Mouse (Mus musculus): Measurements from ENCODE around the gene Nisch. TPM values are rescaled to one million over a fixed set of nuclear protein-coding genes. Genes with fewer than 3 reads are reported as not detected.

Gene Nisch
- polyA plus RNA-seq, 1 experiment, result 160 TPM

- Histone ChIP-seq H3ac (ENCODE audit: control insufficient read depth, insufficient read length, low read depth) (no peak overlapping the region), H3K36me3 (ENCODE audit: control insufficient read depth, insufficient read depth) (peaks cover 6% of the 10 kb centered on the region), H3K79me3 (ENCODE audit: low read depth) (no peaks in the 10 kb centered on the region), H3K4me3 (ENCODE audit: insufficient read depth, poor library complexity, severe bottlenecking) (no peak overlapping the region), H3K79me2 (ENCODE audit: control insufficient read depth, insufficient read depth) (no peaks in the 10 kb centered on the region), H3K27me3 (ENCODE audit: control insufficient read depth, insufficient read depth, insufficient read length) (no peaks in the 10 kb centered on the region)
- TF ChIP-seq MYOG (IDR thresholded peaks at IDR 0.05; ENCODE audit: control insufficient read depth, extremely low read depth, insufficient read length) (no peak), FOSL1 (IDR thresholded peaks at IDR 0.05; ENCODE audit: insufficient read depth, low read length, poor library complexity, severe bottlenecking) (no peak), USF1 (IDR thresholded peaks at IDR 0.05; ENCODE audit: low read depth) (no peak), MYOD1 (IDR thresholded peaks at IDR 0.05; ENCODE audit: control insufficient read depth, insufficient read length, low read depth) (no peak), MAX (IDR thresholded peaks at IDR 0.05) (no peak), CTCF (IDR thresholded peaks at IDR 0.05; ENCODE audit: control insufficient read depth, insufficient read depth, insufficient read length) (no peak), CEBPB (IDR thresholded peaks at IDR 0.05; ENCODE audit: low read depth) (no peak)
Measured at GRCm38 (mm10) chr14:31165991-31166630, 50.6 kb downstream of the Nisch start.

GRCm38 (mm10) chr14:31165458-31165857 is 51.3 kb downstream of the Nisch start:
- TF ChIP-seq USF1 (IDR thresholded peaks at IDR 0.05; ENCODE audit: low read depth), result no peak
- TF ChIP-seq MAX (IDR thresholded peaks at IDR 0.05), result no peak
- no peak for TF ChIP-seq CTCF (IDR thresholded peaks at IDR 0.05; ENCODE audit: control insufficient read depth, insufficient read depth, insufficient read length)
- H3K27me3 ChIP-seq (ENCODE audit: control insufficient read depth, insufficient read depth, insufficient read length), result no peaks in the 10 kb centered on the region
- no peak overlapping the region for H3K4me3 ChIP-seq (ENCODE audit: insufficient read depth, poor library complexity, severe bottlenecking)
- no peak overlapping the region for H3ac ChIP-seq (ENCODE audit: control insufficient read depth, insufficient read length, low read depth)
- H3K79me2 ChIP-seq (ENCODE audit: control insufficient read depth, insufficient read depth), result no peaks in the 10 kb centered on the region
- no peaks in the 10 kb centered on the region for H3K79me3 ChIP-seq (ENCODE audit: low read depth)
- no peaks in the 10 kb centered on the region for H3K36me3 ChIP-seq (ENCODE audit: control insufficient read depth, insufficient read depth)

- Histone ChIP-seq H3K4me3 (ENCODE audit: insufficient read depth, poor library complexity, severe bottlenecking) (no peak overlapping the region), H3ac (ENCODE audit: control insufficient read depth, insufficient read length, low read depth) (no peak overlapping the region), H3K27me3 (ENCODE audit: control insufficient read depth, insufficient read depth, insufficient read length) (no peaks in the 10 kb centered on the region), H3K36me3 (ENCODE audit: control insufficient read depth, insufficient read depth) (no peaks in the 10 kb centered on the region), H3K79me2 (ENCODE audit: control insufficient read depth, insufficient read depth) (no peaks in the 10 kb centered on the region), H3K79me3 (ENCODE audit: low read depth) (no peaks in the 10 kb centered on the region)
- no peak for TF ChIP-seq MYOG (IDR thresholded peaks at IDR 0.05; ENCODE audit: control insufficient read depth, extremely low read depth, insufficient read length)
- TF ChIP-seq CTCF (IDR thresholded peaks at IDR 0.05; ENCODE audit: control insufficient read depth, insufficient read depth, insufficient read length), result no peak
- TF ChIP-seq MYOD1 (IDR thresholded peaks at IDR 0.05; ENCODE audit: control insufficient read depth, insufficient read length, low read depth), result no peak
- TF ChIP-seq USF1 (IDR thresholded peaks at IDR 0.05; ENCODE audit: low read depth), result no peak
- TF ChIP-seq CEBPB (IDR thresholded peaks at IDR 0.05; ENCODE audit: low read depth), result no peak
- no peak for TF ChIP-seq MAX (IDR thresholded peaks at IDR 0.05)
- TF ChIP-seq FOSL1 (IDR thresholded peaks at IDR 0.05; ENCODE audit: insufficient read depth, low read length, poor library complexity, severe bottlenecking), result no peak
Measured at GRCm38 (mm10) chr14:31165010-31165409, 51.7 kb downstream of the Nisch start.

- Histone ChIP-seq H3K79me3 (ENCODE audit: low read depth) (no peaks in the 10 kb centered on the region), H3K36me3 (ENCODE audit: control insufficient read depth, insufficient read depth) (no peaks in the 10 kb centered on the region), H3K4me3 (ENCODE audit: insufficient read depth, poor library complexity, severe bottlenecking) (no peak overlapping the region), H3ac (ENCODE audit: control insufficient read depth, insufficient read length, low read depth) (no peak overlapping the region), H3K27me3 (ENCODE audit: control insufficient read depth, insufficient read depth, insufficient read length) (no peaks in the 10 kb centered on the region), H3K79me2 (ENCODE audit: control insufficient read depth, insufficient read depth) (no peaks in the 10 kb centered on the region)
- TF ChIP-seq MYOD1 (IDR thresholded peaks at IDR 0.05; ENCODE audit: control insufficient read depth, insufficient read length, low read depth), result no peak
- TF ChIP-seq FOSL1 (IDR thresholded peaks at IDR 0.05; ENCODE audit: insufficient read depth, low read length, poor library complexity, severe bottlenecking), result no peak
- no peak for TF ChIP-seq USF1 (IDR thresholded peaks at IDR 0.05; ENCODE audit: low read depth)
- no peak for TF ChIP-seq MYOG (IDR thresholded peaks at IDR 0.05; ENCODE audit: control insufficient read depth, extremely low read depth, insufficient read length)
- no peak for TF ChIP-seq CTCF (IDR thresholded peaks at IDR 0.05; ENCODE audit: control insufficient read depth, insufficient read depth, insufficient read length)
- no peak for TF ChIP-seq MAX (IDR thresholded peaks at IDR 0.05)
- TF ChIP-seq CEBPB (IDR thresholded peaks at IDR 0.05; ENCODE audit: low read depth), result no peak
Measured at GRCm38 (mm10) chr14:31164067-31164466, 52.7 kb downstream of the Nisch start.

GRCm38 (mm10) chr14:31161638-31162037 is 55.1 kb downstream of the Nisch start:
- no peaks in the 10 kb centered on the region for H3K79me2 ChIP-seq (ENCODE audit: control insufficient read depth, insufficient read depth)
- TF ChIP-seq FOSL1 (IDR thresholded peaks at IDR 0.05; ENCODE audit: insufficient read depth, low read length, poor library complexity, severe bottlenecking) (no peak), CTCF (IDR thresholded peaks at IDR 0.05; ENCODE audit: control insufficient read depth, insufficient read depth, insufficient read length) (no peak), CEBPB (IDR thresholded peaks at IDR 0.05; ENCODE audit: low read depth) (no peak), MAX (IDR thresholded peaks at IDR 0.05) (no peak), MYOG (IDR thresholded peaks at IDR 0.05; ENCODE audit: control insufficient read depth, extremely low read depth, insufficient read length) (no peak), USF1 (IDR thresholded peaks at IDR 0.05; ENCODE audit: low read depth) (no peak), MYOD1 (IDR thresholded peaks at IDR 0.05; ENCODE audit: control insufficient read depth, insufficient read length, low read depth) (no peak)
- H3ac ChIP-seq (ENCODE audit: control insufficient read depth, insufficient read length, low read depth), result no peak overlapping the region
- no peak overlapping the region for H3K4me3 ChIP-seq (ENCODE audit: insufficient read depth, poor library complexity, severe bottlenecking)
- H3K27me3 ChIP-seq (ENCODE audit: control insufficient read depth, insufficient read depth, insufficient read length), result peaks cover 7% of the 10 kb centered on the region
- no peaks in the 10 kb centered on the region for H3K79me3 ChIP-seq (ENCODE audit: low read depth)
- H3K36me3 ChIP-seq (ENCODE audit: control insufficient read depth, insufficient read depth), result no peaks in the 10 kb centered on the region

- peaks cover 7% of the 10 kb centered on the region for H3K27me3 ChIP-seq (ENCODE audit: control insufficient read depth, insufficient read depth, insufficient read length)
- TF ChIP-seq FOSL1 (IDR thresholded peaks at IDR 0.05; ENCODE audit: insufficient read depth, low read length, poor library complexity, severe bottlenecking) (no peak), MAX (IDR thresholded peaks at IDR 0.05) (no peak), USF1 (IDR thresholded peaks at IDR 0.05; ENCODE audit: low read depth) (no peak), CTCF (IDR thresholded peaks at IDR 0.05; ENCODE audit: control insufficient read depth, insufficient read depth, insufficient read length) (no peak), MYOG (IDR thresholded peaks at IDR 0.05; ENCODE audit: control insufficient read depth, extremely low read depth, insufficient read length) (no peak), CEBPB (IDR thresholded peaks at IDR 0.05; ENCODE audit: low read depth) (no peak), MYOD1 (IDR thresholded peaks at IDR 0.05; ENCODE audit: control insufficient read depth, insufficient read length, low read depth) (no peak)
- no peak overlapping the region for H3ac ChIP-seq (ENCODE audit: control insufficient read depth, insufficient read length, low read depth)
- no peak overlapping the region for H3K4me3 ChIP-seq (ENCODE audit: insufficient read depth, poor library complexity, severe bottlenecking)
- no peaks in the 10 kb centered on the region for H3K36me3 ChIP-seq (ENCODE audit: control insufficient read depth, insufficient read depth)
- no peaks in the 10 kb centered on the region for H3K79me2 ChIP-seq (ENCODE audit: control insufficient read depth, insufficient read depth)
- H3K79me3 ChIP-seq (ENCODE audit: low read depth), result no peaks in the 10 kb centered on the region
Measured at GRCm38 (mm10) chr14:31161191-31161590, 55.6 kb downstream of the Nisch start.
